Mouse (Mus musculus) gastrocnemius, adult 8-10 months (tissue): ENCODE data around the gene Ttll10. TPM values are rescaled to one million over a fixed set of nuclear protein-coding genes. Genes with fewer than 3 reads are reported as not detected.

Source experiments
- DNase-seq, 2 experiments: peaks; one replicate each; pipeline ENCODE4 v3.0.0; 2022; ENCODE audit warnings: low spot score in 2 of 2
- total RNA-seq, 4 experiments: library from RNA; stranded (reverse); gene quantifications; 2 replicates each; pipeline ENCODE4 v1.2.4; 2022

Ttll10 gene
- total RNA-seq = not detected

DNA sequence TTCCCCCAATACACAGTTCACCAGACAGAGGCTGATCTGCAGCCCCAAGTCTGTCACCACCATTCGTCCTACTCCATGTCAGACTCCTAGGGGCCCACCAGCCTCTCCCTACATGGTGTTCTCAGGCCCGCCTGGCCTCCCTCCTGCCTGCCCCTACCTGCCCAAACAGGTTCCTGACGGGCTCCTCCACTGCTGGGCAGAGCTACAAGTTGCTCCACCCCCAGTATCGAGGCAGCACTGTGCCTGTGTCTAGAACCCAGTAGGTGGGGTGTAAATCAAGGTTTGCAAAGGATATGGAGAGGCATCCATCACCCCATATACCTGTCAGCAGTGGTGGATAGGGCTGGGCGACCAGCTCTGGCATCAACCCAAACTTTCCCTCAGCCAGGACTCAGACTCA, at the start of gene Ttll10:
Gene Ttll10, minus strand, starts transcription at position 154 of the 400 bp plus-strand sequence.
- DNase-seq = no peak

DNA sequence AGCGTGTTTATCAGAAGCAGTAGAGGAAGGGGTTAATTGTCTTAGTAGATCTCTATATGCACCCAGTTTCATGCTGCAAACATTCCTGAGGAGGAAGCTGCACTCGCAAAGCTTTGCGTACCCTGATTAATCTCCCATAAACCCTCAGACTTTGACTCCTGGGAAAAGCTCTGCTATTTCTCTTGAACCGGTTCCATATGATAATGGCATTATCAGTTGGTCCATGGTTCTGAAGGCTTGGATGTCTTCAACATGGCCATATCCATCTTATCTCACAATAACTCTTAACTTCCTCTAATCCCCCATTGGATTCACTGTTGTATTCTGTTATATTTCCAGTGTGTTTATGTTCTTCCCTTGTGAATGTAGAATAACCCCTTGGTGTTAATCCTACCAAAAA, 44.1 kb upstream of the Ttll10 start:
- DNase-seq = no peak

DNA sequence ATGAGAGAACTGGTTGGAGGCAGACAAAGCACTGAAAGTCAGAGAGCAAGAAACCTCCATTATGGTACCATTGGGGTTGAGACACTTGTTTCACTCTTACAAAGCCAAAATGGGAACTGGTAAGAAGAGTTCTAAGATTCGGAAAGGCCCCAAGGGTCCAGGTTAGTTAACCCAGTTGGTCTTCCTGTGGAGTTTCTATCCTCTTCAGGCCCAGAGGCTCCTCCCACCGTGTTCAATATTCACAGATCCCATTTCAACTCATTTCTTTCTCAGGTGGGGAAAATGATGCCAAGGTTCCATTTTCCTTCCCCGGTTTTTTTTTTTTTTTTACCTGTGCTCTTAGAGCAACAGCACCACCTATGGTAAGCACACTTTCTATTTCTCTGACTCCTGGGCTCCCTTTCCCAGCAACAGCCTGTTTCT, 42.3 kb upstream of the Ttll10 start:
- DNase-seq = no peak

DNA sequence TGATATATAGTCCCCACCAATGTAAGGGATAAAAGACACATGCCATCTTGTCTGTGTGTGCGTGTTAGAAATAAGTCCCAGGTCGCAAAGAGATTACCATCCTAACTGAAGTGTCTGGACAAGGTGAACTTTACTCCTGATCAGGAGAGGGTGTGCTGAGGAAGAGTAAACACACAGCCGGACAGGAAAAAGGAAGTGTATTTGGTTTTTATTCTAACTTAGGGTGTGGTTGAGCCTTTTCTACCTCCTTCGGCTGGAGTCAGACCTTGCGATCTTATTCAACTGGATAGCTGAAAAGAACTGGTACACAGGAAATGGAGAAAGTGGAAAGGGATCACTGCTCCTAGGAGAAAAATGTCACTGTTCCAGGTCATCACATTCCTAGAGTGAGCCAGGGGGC, 41.3 kb upstream of the Ttll10 start:
- DNase-seq = no peak

DNA sequence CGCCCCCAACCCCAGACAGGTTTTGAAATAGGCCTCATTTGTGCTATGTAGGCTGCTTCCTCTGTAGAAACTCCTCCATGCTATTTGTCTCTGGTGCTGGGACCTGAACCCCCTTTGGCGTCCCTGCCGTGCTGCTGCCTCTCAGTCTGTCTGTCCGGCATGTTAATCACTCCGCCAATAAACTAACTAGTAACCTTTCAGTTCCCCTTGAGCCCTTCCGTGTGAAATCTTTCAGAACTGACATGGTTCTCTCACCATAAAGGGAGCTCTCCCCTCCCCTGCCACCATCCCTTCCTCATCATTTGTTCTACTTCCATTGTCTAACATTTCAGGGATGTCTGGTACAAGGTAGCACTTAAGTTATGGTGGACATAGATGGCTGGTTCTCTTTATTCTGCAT, 40.2 kb upstream of the Ttll10 start:
- no peak for DNase-seq

DNA sequence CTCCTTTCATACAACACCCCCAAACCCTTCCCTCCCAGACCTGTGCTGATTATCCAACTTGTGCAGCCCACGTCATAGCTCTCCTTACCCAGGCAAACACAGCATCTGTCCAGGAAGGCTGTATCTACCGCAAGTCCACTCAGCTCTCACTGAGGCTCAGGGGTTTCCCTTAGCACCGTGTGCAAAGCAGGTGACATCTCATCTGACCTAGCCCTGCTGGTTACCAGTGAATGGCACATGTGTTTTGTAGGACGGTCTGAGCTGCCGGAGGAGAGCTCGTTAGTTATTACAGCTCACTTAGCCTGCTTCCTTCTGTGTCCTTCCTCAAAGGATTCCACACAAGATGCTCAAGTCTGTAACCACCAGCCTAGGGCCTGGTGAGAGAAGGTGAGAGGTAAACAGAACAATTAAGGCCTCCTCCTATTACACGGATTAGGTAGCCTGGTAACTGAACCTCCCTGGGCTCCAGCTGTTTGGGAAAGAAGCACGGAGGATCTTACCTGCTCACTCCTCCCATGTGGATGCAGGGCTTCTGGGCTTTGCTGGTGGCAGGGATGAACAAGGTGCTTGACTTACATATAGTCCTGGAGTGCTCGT, 38.7 kb upstream of the Ttll10 start:
- no peak for DNase-seq

DNA sequence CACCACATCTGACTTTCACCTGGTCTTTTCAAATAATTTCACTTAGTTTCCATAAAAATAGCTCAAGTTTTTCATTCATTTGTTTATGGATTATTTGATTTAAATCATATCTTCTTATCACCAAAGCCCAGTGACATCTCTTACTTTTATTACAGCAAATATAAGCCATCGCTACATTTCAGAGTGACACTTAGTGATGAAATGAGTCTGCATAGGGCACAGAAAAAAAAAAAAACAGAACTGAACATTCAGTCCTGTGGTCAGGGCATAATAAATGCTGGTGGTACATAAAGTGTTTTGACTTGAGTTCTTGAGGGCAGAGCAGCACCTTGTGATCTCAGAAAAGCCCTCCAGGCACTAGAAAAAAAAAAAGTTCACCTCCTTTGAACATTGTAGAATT, 37.0 kb upstream of the Ttll10 start:
- DNase-seq = no peak

DNA sequence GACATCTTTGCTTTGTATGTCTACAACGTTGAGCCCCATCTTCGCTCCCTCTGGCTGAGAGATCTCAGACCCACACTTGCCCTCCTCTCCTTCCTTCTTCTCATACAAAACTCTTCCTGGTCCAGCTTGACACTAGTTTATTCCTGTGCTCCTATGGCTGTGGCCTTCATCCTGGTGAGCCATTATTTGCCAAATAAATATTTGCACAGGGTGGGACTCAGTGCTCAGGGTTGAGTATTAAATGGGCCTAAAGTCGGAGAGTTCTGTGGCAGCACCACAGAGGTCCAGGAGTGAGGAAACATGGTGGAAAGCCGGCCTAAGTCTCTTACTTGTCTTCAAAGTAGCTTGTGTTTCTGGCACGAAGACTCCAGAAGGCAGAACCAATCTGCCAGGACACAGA, 34.5 kb upstream of the Ttll10 start:
- no peak for DNase-seq

DNA sequence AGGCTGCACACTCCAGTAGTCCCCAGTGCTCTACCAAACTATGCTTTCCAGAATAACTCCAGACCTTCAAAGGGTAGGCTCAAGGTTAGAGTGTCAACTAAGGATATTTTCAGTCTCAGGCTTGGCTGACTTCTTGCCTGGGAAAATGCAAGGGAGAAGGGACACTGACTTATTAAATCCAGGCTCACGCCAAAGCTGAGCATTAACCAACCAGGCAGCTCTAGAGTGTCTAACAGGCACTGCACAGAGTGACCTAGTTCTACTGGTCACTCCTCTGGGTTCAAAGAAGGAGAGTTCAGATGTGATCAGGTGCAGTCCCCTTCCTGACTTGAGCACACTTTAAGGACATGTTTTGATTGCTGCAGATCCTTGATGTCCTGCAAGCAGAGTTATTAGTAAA, 33.6 kb upstream of the Ttll10 start:
- no peak for DNase-seq

DNA sequence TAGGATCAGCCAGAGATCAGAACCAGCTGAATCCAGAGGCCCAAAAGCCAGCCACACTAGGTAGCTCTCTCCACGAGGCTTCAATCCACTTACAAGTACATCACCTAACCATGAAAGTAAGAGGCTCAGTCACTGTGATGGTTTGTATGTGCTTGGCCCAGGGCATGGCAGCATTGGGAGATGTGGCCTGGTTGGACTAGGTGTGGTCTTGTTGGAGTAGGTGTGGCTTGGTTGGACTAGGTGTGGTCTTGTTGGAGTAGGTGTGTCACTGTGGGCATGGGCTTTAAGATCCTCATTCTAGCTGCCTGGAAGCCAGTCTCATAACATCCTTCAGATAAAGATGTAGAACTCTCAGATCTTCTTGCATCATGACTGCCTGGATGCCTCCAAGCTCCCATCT, 32.0 kb upstream of the Ttll10 start:
- DNase-seq = no peak

DNA sequence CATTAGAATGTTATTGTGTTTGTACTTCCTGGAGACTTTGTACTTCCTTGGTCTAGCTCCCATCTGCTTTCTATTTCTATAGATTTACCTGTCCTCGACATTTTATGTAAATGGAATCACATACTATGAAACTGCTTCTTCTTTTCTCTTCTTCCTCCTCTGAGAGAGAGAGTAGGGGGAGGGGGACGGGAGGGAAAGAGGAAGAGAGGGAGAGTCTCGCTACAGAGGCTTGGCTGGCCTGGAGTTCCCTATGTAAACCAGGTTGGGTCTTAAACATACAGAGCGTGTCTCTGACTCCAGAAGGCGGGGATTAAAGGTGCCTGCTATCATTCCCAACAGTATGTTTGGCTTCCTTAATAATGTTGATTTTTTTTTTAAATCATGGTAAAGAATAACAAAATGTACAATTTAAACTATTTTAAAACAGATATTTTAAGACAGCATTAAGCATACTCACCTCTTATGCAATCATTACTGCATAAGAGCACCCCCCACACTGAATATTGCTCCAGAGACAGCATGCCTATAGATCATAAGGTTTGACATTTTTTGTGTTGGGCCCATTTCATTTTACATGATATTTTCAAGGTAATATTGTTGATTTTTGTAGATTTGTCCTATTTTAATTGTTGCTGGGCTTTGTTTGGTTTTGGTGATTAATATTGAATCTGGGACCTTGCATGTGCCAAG, 28.3 kb upstream of the Ttll10 start:
- DNase-seq = no peak

DNA sequence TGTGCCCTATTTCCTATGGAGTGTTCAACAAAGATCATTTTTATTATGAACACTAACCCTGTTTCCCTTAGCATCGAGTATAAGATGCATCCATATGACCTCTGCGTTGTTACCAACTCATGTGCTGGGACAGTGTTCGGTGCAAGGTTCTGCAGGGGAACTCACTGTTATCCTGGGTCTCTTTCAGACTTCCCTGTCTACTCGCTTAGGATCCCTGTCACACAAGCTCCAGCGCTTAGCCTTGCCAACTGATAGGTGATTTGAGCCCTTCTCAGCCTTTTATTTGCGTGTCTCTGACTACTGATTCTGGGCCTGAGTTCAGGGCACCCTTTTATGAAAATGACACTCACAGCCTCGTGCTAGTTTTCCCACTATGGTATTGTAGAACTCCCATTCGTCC, 26.0 kb upstream of the Ttll10 start:
- DNase-seq = no peak

DNA sequence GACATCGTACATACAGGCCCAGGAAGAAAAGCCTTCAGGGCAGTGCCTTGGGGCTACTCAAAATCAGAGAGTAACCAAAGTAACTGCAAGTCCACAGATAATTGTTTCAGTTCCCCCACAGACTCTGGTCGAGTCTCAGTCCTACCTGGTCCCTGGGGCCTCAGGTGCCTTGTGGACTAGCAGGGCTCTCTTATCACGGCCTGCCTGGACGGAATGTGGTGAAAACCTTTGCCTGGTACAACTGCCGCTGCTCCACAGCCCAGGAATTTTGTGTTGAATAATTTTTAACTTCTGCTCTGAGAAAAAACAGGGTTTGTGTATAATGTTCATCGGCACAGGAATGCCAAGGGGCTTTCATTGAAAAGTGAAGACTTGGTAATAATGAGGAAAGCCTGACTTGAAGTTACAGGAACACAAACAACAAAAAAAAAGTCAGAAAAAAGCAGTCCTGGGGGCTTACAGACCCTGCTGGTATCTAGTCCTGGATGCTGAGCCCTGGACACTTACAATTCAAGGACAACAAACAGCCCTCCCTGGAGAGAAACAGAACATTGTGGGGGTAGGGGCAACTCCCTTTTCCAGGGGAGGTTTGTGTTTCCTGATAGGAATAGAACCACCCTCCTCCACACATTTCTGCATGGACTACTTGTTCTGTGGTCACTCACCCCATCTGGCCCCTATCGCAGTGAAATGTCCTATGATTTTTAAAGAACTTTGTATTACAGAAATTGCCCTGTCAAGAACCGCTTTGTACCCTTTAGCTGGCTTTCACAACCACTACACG, 25.1 kb upstream of the Ttll10 start:
- DNase-seq = no peak

DNA sequence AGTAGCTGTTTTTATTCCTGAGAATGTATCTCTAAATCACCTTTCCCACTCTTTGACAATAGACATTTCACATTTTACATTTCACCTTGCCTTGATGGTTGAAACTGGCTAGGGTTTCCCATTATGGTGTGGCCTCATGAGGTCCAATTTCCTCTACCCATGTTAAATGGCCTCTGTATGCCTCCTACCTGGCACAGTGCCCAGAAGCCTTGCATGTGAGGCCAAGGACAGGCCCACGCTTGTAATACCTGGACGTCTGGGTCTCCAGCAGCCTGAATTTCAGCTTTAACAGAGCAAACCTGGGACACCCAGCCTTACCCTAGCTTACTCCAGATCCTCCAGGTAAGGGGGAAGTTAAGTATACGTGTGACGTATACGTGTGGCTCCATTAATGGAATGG, 24.1 kb upstream of the Ttll10 start:
- no peak for DNase-seq

DNA sequence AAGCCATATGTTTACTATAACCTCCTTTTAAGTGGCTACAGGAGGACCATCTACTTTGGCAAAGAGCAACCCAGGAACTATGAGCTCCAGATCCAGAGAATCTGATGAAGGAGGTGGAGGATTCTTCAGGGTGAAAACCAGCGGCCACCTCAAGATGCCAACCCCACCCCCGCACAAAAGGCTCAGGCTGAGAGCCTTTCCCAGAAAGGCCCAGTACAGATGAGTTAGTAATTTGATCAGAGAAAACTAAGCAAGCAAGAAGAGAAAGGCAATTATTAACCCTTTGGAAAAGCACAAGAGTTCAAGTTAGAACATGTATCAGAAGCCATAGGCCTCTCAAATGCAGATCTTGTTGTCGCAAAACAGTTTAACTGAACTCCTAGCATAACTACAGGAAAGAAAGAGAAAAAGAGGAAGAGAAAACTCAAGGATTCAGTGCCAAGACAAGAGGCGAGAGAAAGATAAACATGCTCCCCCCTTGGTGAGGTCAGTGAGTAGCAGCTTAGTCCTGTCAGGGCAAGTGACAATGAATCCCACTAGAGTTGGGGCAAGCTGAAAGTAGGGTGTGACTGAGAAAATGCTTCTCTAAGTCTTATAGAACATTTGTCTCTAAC, 23.5 kb upstream of the Ttll10 start:
- no peak for DNase-seq

DNA sequence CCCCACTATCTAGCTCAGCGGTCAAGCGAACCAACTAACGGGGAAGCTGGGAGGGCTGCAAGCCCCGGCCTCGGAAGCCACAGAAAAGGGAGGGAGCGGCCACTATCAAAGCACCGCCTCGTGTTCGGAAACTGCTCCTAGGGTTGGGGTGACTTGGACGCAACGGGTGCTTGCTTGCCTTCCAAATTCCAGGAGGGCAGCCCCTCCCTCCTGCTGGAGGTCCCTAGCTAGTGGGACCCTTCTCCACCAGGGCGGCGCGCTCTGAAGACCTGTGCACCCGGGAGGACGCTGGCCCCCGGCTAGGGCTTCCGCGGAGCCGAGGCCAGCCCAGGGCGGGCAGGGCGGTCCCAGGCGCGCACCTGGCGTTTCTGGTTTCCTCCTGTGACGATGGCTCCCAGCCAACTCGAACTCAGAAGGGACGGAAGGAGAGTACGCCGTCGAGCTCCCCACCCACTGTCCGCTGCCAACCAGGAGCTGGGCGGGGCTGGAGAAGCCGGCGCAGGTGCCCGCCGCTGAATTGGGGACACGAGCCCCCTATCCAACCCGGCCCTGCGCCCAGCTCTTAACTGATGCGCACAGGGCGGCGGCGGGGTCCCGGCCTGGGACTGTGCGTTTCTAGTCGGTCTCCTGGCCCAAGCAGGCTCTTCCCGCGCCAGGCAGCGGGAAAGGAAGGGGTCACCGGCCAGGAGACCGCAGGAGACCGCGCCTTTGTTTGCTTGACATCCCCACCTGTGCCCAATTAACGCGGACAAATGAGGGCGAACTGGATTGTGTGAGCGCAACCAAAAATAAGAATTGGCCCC, 18.5 kb upstream of the Ttll10 start:
- no peak for DNase-seq

DNA sequence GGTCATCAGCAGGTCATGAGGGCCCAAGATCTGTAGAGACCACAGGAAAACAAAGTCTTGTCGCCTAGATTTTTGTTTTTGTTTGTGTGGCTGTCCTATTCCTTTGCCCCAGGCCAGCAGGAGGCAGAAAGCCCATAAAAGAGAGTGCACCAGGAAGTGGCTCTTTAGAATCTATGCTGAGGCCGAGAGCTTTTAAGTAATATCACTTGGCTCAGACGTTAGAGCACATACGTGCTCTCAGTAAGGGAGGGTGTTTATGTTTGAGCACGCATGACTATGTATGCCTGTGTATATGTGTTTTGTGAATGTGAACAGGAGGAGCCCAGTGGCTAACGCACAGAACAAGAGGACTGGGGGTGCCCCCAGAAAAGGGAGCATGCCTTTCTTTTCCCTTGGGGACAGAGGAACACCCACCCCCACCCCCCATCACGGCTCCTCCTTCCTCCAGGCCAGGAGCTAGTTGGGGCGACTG, 17.7 kb upstream of the Ttll10 start:
- DNase-seq = no peak

DNA sequence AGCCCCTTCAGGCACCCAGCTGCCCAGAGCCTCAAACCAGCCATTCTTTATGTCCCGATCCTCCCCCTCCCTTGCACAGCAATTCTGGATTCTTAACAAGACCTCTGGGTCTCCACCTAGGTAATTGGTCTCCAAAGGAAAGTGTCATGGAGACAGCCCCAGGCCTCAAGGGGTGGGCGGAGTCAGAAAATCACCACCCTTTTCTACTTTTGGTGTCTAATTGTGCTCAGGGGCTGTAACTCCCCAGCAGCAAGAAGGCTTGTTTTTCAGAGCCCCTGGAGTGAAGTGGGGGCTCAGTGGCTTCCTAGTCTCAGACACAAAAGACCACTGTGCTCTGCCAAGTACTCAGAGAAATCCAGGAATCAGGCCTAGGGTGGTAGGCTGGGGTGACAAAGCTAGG, 11.5 kb upstream of the Ttll10 start:
- no peak for DNase-seq

DNA sequence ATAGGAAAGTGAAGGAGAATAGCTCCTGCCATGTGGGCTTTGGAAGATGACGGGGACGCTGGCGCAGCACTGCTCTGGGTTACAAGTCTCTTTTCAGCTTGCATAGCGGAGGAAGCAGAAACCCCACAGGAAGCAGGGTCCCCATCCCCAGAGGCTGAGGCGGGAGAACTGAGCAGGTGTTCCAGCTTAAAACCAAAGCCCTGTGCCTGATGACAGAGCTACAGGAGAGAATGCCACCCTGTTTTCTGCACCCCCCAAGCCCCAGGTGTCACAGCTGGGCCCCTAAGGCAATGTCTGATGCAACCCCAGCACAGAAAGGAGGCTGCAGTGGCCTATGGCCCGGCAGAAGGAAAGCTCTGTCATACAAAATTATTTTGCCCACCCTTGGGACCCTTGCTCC, 11.1 kb upstream of the Ttll10 start:
- no peak for DNase-seq

DNA sequence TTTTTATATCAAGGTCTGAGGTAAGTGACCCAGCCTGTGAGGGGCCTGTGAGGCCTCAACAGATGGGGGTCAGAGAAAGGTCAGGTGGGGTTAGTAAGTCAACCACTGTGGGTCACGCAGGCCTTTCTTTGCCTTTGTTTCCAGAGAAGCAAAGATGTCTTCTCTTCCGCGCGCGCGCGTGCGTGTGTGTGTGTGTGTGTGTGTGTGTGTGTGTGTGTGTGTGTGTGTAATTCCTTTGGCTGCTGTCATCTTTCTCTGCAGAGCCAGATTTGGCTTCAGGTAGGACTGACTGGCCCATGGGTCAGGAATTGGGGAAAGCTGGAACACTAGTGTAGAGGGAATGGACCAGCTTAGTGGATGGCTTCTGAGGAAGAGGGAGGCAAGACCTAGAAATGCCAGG, 10.5 kb upstream of the Ttll10 start:
- DNase-seq = no peak

DNA sequence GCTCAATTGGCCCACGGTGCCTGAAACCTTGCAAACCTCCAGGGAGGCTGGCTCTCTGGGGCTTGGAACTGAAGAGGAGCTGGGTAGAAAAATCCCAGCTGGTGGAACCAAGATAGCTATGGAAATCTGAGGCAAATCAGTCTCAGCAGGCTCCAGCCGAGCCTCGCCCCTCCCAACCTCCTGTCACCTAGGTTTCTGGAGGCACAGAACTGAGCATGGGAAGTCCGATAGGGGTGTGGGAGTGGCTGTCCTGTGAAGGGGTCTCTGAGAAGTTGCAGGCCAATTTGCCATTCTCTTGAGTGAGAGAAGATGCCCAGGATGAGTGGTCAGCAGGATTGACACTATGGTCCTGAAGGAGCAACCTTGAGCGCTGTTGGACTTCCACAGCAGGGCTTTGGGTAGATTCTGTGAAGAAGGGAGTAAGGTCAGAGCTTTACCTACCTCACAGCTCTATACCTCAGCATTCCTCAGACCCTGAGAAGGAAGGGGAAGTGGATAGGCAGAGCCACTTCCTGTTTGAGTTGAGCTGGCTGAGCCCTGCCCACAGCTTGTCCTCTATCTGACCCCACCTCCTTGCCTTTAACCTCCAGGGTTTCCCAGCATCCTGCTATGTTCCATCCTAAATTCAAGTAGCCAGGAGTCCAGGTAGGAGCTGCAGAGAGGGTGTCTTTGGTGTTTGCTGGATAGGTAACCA, 8.2 kb upstream of the Ttll10 start:
- DNase-seq = no peak
